Mouse (Mus musculus) layer of hippocampus, postnatal 25 days (tissue): ENCODE data around the gene Kif28. TPM values are rescaled to one million over a fixed set of nuclear protein-coding genes. Genes with fewer than 3 reads are reported as not detected.
"Not testable (repeated sequence)": the region's sequence is repeated elsewhere in the genome, so short reads cannot be mapped to it uniquely, and the experiment has no call there.

Experiments
- DNase-seq, 2 experiments: peaks; one replicate each; pipeline ENCODE4 v3.0.0; 2022; ENCODE audit warnings: mixed read lengths in 2 of 2, low spot score in 1 of 2; ENCODE audit errors: extremely low spot score in 1 of 2
- total RNA-seq, 2 experiments: library from RNA; stranded (reverse); gene quantifications; 2 replicates each; pipeline ENCODE4 v1.2.3; 2021

The Kif28 gene
- total RNA-seq = under 1 TPM; 0.14 to 0.34 TPM

DNA sequence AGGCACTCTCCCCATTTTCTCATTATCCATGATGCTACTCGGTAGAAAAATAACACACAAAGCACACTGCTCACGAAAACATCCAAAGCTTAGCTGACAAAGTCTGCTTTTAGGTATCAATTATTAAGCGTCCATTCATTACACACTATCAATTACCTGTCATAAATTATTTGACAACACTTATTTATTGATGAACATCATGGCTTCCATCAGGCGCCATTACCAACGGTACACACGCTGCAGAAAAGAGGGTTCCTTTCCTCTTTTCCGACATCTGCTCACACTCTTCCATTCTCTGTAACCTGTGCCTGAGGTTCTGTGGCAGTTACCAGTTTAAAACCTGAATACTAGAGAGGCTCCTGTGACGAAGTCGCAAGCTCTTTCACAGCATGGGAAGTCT, at the start of gene Kif28:
TSS of gene Kif28 (minus strand) at position 101 of the 400 bp plus-strand sequence.
- DNase-seq = no peak

DNA sequence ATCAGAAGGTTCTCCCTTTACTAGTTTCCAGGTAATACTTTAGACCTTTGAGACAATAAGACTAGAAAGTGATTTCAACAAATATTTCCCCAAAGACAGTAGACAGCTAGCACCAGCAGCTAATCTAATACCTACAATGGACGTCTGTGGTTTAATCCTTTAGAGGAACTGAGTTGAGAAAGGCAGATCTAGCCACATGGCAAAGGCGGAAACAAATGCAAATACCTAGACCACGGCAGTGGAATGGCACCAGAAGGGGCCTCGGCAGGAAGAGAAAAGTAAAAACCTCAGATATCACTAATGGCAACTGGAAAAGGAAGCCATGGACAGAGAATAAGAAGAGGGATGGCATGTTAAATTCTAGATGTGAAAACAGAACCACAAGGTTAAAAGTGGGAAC, 42.2 kb upstream of the Kif28 start:
- DNase-seq = no peak

DNA sequence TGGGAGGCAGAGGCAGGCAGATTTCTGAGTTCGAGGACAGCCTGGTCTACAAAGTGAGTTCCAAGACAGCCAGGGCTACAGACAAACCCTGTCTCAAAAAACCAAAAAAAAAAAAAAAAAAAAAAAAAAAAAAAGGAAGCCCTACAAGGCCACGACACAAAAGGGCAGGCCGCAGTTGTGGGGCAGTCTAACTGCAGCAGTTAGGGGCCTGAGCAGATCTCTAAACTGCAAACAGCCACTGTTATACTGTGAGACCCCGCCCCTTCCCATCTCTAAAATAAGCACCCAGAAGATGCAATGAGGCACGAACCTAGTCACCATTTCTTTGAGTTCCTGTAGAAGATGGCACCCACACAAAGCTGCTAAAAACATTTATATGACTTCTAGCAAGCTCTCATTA, 40.4 kb upstream of the Kif28 start:
- DNase-seq = no peak

DNA sequence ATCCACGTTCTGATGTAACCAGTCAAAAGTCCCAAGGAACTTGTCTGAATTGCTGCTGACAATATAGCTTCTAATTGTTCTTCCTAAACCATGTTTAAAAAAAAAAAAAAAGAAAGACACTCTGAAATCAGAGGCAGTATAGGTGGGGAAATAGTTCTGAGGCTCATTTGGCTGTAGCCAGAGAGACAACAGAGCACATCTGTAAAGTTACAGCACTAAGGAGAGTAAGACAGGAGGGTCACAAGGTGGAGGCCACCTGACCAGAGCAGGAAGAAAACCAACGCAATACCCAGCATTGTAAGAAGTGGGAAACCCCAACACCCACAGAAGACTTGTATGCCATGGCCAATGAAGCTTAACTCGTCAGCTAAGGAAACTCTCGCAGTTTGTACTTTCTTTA, 39.0 kb upstream of the Kif28 start:
- no peak for DNase-seq

DNA sequence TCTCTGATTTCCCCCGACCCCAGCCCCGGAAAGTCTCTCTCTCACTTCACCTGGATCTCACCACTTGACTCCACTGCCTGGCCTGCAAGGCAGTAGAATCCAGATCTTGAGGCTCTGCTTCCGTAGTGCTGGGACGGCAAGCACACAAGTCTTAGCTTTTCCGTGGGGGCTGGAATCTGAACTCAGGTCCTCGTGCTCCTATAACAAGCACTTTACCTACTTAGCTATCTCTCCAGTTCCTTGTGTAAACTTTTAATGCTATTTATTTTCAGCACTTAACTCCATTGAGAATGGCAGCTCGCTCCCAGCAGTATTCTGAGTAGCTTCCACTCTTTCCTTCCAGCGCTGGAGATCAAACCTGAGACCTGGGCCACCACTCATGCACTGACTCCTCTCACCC, 31.8 kb upstream of the Kif28 start:
- DNase-seq = no peak

DNA sequence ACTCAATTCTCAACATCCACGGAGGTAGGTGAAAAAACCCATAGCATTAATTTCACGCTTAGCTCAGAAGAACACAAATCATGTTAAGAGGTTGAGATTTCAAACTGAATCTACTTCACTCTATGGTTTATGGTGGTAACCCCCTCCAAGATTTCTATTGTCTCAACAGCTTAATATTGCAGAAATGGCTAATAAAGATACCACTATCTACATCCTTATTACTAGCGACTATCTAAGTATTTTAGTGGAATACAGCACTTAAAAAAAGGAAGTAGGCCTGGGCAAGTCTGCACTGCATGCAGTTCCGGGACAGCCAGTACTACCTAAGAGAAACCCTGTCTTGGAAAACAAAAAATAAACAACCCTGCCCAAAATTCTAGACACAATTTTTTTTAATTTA, 15.5 kb upstream of the Kif28 start:
- DNase-seq = no peak

DNA sequence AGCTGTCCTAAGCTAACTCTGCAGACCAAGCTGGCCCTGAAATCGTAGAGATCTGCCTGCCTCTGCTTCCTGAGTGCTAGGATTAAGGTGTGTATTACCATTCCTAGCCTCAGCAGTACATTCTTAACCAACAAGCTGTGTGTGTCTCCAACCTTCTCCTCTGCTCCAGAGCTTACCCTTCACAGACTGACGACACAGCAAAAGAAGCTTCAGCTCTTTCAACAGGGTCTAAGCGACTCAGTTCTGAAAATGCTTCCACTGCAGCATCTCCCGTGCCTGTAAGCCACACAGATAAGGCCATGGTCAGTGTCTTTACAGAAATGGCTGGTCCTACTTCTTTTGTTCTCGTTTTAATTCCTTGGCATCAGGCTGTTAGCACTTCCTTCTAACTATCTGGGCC, 15.0 kb upstream of the Kif28 start:
- no peak for DNase-seq

DNA sequence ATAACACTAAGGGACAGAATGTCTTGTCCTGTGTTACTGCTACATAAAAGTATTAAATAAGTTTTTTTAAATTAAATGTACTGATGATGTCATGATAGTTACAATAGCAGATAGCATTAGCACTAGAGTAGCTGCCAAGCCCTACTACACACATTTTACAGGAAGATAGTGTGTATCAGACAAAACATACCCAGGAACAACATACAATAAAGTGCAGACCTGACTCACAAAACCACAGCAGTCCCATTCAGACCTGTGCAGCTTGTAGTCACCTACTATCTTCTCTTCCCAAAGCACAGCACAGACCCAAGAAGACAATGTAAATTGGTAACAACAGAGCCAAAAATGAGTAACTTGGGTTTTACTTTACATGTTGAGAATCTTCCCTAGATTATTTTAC, 11.4 kb upstream of the Kif28 start:
- no peak for DNase-seq

DNA sequence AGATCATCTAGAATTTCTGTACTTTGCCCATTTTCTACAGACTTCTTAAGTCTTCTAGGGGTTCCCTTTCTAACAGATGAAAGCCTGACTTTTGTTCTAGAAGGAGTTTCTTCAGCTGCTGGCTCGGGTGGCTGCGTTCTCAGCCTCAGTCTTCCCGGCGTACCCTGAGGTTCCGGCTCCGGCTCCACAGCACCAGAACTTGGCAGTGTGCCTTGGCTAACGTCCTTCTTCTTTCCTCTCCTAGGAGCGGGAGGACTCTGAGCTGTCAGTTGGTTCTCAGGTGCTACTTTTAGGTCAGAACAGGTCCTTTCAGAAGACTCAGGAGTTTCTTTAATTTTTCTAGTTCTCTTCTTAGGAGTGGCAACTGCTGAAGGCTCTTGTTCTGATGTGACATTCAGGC, 7.9 kb upstream of the Kif28 start:
- DNase-seq = peak in 1 of 2 experiments; percentile 31

DNA sequence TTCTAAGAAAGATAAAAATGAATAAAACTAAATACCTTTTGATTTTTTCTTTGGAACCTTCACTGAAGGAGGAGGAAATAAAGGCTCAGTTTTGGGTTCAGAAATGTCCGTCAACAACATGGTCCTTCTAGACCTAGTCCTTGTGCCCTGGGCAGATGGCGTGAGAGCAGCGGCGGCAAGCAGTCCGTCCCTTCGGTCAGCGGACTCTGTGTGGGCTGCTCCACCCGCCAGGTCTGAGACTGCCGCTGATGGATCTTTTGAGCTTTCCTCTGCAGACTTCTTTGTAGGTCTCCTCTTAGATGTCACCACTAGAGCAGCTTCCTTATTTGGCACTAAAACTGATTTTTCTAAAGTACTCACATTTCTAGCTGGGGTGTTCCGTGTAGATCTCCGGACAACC, 7.2 kb upstream of the Kif28 start:
- DNase-seq = no peak

DNA sequence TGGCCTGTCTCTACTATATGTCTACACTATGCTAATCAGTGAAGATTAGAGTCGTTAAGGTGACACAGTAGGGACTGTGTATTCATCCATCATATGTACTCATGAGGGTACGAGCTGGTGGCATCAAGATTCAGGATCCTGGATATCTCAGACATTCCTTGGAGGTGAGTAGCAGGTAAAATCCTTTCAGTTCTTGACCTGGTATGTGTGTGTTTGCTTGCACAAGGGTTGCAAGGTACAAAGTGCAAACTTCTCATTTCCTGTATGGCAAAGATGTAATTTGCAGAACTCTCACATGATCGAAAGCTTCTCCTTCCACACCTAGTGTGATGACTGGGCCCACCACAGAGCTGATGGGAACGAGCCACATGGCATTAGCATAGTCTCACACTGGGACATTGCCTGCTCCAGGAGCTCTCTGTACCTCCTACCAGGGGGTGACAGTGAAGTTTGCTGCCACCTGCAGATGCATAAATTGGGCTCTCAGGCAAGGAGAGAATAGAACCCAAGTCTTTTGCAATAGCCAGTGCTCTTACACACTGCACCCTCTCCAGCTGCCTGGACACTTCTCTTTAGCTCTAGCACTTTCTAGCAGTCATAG, 1.4 kb downstream of the Kif28 start:
- no peak for DNase-seq

DNA sequence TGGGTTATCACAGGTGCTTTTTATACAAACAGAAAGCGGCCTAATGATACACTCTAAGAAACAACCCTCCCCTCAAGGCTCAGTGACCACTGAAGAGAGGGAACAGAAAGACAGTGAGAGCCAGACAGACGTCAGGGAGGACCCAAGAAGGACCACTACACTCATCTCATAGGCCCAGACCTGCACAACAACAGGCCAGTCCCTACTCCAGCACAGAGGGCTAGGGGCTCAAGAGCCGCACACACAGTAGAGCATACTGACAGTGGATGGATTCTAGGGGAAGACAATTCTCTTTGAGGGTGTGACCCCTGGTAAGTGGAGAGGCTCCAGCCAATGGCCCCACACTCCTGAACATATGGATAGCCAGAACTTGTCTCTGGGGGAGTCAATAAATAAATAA, 8.6 kb downstream of the Kif28 start:
- no peak for DNase-seq

DNA sequence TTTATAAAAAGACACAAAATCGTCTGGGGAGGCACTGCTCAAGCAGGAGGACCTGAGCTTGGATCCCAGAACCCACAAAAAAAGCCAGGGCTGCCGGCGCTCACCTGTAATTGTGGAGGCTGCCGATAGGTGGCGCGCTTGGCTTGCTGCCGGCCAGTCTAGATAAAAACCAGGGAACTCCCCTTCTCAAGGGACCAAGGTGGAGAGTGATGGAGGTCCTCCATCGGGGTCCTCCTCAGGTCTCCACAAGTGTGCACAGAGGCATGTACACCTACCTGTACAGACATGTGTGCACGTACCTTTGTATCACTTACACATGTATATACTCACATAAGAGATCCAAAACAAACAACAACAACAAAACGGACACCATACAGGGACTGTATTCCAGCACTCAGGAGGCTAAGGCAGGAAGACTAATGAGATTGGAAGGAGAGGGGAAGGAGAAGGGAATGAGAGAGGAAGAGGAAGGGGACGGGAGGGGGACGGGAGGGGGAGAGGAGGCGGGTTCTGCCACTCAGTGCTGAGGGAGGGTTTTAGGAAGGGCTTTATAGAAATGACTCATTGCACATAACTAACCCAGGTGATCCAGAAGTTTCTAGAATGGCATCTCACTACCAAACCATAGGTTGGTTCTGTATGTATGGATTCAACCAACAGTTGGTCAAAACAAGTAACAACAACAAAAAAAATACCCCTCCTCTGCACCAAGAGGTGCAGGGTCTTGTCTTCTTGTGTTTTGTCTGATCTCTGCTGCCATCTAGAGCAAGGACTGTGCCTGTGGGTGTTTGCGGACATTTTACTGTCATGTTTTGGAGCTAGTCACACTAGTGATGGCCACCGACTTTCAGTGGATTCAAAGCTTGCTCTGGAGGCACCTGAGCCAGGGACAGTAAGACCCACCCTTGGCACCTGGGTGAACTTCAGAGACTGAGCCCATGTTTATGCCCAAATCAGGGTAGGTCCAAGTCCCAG, 10.3 kb downstream of the Kif28 start:
- peak; percentile 59 to 74 for DNase-seq

DNA sequence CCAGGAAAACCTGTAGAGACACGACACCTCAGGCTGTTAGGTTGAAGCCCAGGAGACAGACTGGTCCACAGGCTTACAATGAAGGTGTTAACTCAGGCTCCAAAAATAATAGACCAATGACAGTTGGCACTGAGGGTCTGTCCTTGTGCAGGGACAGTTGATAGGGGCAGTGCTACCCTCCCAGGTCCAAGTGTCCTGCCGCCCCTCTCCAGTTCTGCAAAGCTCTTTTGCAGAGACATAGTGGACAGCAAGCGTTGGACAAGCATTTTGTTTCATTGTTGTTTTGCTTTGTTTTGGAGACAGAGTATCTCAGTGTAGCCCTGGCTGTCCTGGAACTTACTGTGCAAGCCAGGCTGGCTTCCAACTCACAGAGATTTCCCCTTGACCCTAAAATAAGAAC, 13.7 kb downstream of the Kif28 start:
- DNase-seq = no peak

DNA sequence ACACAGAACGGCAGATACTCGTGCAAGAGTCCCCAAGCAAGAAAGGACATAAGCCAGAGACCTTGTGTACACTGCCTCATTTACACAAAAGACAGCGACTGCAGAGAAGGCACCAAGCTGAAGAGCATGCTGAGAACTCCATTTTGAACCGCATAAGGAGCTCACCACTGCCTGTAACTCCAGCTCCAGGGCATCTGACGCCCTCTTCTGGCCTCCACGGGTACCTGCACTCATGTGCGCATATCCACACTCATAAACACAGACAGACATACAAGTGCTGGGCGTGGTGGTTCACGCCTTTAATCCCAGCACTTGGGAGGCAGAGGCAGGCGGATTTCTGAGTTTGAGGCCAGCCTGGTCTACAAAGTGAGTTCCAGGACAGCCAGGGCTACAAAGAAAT, 16.4 kb downstream of the Kif28 start:
- DNase-seq = no peak

DNA sequence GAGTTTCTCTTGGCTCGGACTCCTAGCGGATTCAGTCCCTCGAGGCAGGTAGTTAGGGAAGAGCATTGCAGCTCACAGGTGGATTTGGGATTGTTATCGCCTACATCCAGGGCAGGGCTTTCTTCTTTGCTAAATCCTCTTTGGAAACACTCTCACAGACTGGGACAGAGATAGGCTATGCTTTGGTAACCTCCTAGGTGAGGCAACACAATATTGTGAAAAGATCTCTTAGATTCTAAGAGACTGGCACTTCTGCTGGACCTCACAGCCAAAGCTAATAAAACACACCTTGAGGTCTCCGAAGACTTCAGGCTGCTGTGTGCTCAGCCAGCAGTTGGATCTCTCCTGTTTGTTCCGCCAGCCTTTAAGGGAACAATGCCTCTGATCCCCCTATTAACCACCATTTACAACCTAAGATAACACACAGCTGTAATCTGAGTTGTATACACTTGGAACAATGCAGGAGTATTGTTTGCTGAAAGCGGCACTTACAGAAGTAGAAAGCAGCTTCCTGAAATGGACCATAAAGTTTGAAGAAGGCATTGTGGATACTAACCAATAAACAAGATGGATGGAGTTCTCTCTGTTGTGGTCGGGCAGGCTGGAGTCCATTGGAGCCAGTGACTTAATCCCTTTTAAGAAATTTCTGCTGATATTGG, 22.1 kb downstream of the Kif28 start:
- no peak for DNase-seq

DNA sequence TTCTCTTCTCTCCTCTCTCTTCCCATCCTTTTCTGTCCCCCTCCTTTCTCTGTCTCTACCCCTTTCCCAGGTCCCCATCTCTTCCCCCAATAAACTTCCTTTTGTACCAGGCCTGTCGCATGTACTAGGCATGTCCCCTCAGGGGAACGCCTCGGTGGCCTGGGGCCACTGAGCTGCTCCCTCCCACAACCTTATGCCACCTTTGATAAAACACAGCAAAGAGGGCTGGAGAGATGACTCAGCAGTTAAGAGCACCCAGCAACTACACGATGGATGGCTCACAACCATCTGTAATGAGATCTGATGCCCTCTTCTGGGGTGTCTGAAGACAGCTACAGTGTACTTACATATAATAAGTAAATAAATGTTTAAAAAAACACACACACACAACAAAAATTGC, 29.3 kb downstream of the Kif28 start:
- no peak for DNase-seq

DNA sequence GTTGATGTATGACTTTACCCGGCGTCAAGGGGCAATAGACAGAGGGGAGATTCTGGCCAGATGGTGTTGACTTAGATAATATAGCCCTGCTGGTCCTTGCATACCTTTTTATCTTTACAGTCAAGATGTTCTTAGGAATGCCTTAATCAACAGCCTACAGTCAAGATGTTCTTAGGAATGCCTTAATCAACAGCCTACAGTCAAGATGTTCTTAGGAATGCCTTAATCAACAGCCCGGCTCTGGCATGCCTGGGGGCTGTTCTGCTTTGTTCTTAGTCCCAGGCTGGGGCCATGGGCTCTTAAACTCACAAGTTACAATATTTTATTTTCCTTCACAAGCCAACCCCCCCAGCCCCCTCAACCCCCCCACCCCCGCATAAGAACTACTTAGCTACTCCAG, 29.8 kb downstream of the Kif28 start:
- not testable (repeated sequence) for DNase-seq

DNA sequence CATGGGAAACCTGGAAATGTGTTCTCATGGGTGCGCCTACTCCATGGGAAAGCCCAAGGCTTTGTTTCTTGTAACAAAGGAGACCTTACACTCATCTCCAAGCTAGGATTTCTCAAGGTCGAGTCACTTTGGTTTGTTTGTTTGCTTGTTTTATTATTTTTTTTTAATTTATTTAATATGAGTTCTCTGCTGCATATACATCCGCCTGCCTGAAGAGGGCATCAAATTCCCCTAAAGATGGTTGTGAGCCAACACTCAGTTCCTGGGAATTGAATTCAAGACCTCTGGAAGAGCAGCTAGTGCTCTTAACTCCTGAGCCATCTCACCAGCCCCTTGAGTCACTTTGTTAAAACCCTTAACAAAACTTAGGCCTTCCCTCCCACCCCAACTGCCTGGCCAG, 31.7 kb downstream of the Kif28 start:
- no peak for DNase-seq

DNA sequence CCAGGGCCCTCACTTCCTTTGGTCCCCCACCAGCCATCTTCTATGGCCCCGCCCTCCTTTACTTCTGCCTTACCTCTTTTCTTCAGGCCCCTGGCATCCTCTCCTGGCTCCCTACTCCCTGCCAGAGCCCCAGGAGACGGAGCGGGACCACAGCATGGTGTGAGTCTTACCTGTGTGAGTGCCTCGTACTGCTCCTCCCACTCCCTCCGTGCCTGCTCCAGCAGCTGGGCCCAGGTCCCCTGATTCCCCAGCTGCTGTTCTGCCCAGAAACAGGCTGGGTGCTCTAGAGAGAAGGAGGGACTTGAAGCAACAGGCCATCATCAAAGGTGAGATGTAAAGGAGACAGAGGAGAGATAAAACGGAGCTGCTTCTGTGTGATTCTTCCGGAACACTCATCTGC, 32.4 kb downstream of the Kif28 start:
- DNase-seq = no peak

DNA sequence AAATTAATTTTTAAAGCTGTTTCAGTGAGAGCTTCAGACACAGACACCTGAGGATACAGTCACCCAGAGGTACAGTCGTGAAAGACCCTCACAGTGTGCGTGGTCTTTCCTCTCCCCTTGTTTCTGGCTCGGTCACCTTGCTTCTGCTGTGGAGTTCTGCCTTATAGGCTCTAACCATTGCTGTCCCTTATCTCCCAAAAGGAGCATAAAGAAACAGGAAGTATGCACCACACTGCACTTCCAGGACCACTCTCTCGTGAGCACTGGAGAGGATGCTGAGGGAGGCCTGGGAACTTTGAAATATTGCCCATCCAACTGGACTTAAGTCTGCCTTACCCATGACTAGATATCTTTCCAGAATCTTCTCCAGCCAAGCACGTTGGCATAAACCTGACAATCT, 34.3 kb downstream of the Kif28 start:
- no peak for DNase-seq
